Mouse (Mus musculus) liver, adult 2 months (tissue): ENCODE measurements around the gene Slc6a17. TPM values are rescaled to one million over a fixed set of nuclear protein-coding genes. Genes with fewer than 3 reads are reported as not detected.

Experiments
- DNase-seq: peaks from one replicate; pipeline ENCODE4 v3.0.0-alpha.2; 2011; ENCODE audit warnings: low read depth, low spot score; ENCODE audit errors: extremely low read depth
- H3K27ac ChIP-seq: fragments of 200-500 bp; replicated peaks from 2 replicates; pipeline ENCODE4 v1.5.1; 2012; ENCODE audit warnings: low read depth, mild to moderate bottlenecking, control low read depth, inconsistent platforms, low read length; ENCODE audit not compliant: insufficient read depth
- H3K27me3 ChIP-seq: fragments of 200-500 bp; 2 replicates; pipeline ENCODE4 v1.6.1; 2012; ENCODE audit warnings: mild to moderate bottlenecking, moderate library complexity, low read length, inconsistent platforms; ENCODE audit not compliant: control insufficient read depth, insufficient read depth
- H3K36me3 ChIP-seq: fragments of 200-500 bp; 2 replicates; pipeline ENCODE4 v1.6.1; 2012; ENCODE audit warnings: low read length, inconsistent platforms; ENCODE audit not compliant: control insufficient read depth, insufficient read depth
- H3K4me1 ChIP-seq: fragments of 200-500 bp; 2 replicates; pipeline ENCODE4 v1.6.1; 2011; ENCODE audit warnings: low read length; ENCODE audit not compliant: control insufficient read depth, insufficient read depth
- H3K4me3 ChIP-seq: fragments of 200-500 bp; 2 replicates; pipeline ENCODE4 v1.5.1; 2011; ENCODE audit warnings: low read depth, mild to moderate bottlenecking, control low read depth, low read length, moderate library complexity; ENCODE audit not compliant: insufficient read depth
- H3K79me2 ChIP-seq: fragments of 200-500 bp; 2 replicates; pipeline ENCODE4 v1.6.1; 2012; ENCODE audit warnings: inconsistent platforms, mild to moderate bottlenecking, low read length, moderate library complexity; ENCODE audit not compliant: control insufficient read depth, insufficient read depth
- H3K9ac ChIP-seq: fragments of 200-500 bp; 2 replicates; pipeline ENCODE4 v1.6.1; 2012; ENCODE audit warnings: low read depth, mild to moderate bottlenecking, control low read depth, inconsistent platforms, low read length
- CTCF ChIP-seq: fragments of 200-500 bp; IDR thresholded peaks from 2 replicates; pipeline ENCODE4 v1.5.1; 2011; ENCODE audit warnings: low read depth, low read length, control low read depth
- POLR2A ChIP-seq: fragments of 200-500 bp; IDR thresholded peaks from 2 replicates; pipeline ENCODE4 v1.6.1; 2011; ENCODE audit warnings: low read length, control low read depth; ENCODE audit not compliant: insufficient read depth; ENCODE audit errors: extremely low read depth
- WGBS: fragments of 180-500 bp; shearing (Covaris S2); methylation state at CpG from one replicate; pipeline ENCODE4 v1.1.7; 2018; 5-methylcytosine and 5-hydroxymethylcytosine counted together
- polyA plus RNA-seq: library from polyadenylated mRNA; depleted of rRNA; stranded (reverse); fragments of >200 nt; gene quantifications from 2 replicates; pipeline ENCODE4 v1.2.3, GENCODE M21; 2012
- total RNA-seq: library from RNA; depleted of rRNA; stranded (reverse); fragments of >200 nt; gene quantifications from 2 replicates; pipeline ENCODE4 v1.2.3, GENCODE M21; 2014

The Slc6a17 gene
- total and polyA plus RNA-seq, 2 experiments: 0.02 TPM; not detected in 1

GRCm38 (mm10) chr3:107505464-107506367 lies 12.1 kb downstream of the Slc6a17 start:
- H3K4me3 ChIP-seq: no peak overlapping the region
- no peaks in the 10 kb centered on the region for H3K27me3 ChIP-seq
- H3K9ac ChIP-seq: no peak overlapping the region
- H3K79me2 ChIP-seq: no peaks in the 10 kb centered on the region
- DNase-seq: no peak
- 76% methylated on average over 4 of the region's 4 CpGs for WGBS
- TF ChIP-seq POLR2A (no peak), CTCF (no peak)
- H3K4me1 ChIP-seq: no peaks in the 10 kb centered on the region
- H3K36me3 ChIP-seq: no peaks in the 10 kb centered on the region
- no peak overlapping the region for H3K27ac ChIP-seq

- WGBS: 46% methylated on average over 1 of the region's 1 CpGs
- TF ChIP-seq POLR2A: no peak
- TF ChIP-seq CTCF: no peak
These were observed 13.3 kb downstream of the Slc6a17 start for GRCm38 (mm10) chr3:107504542-107504941.

GRCm38 (mm10) chr3:107503716-107504115 lies 14.1 kb downstream of the Slc6a17 start:
- no peak for TF ChIP-seq CTCF
- no peak for TF ChIP-seq POLR2A
- no peak overlapping the region for H3K27ac ChIP-seq
- no peak for DNase-seq
- WGBS: 66% methylated on average over 2 of the region's 2 CpGs
- no peaks in the 10 kb centered on the region for H3K36me3 ChIP-seq
- H3K4me1 ChIP-seq: no peaks in the 10 kb centered on the region
- no peak overlapping the region for H3K4me3 ChIP-seq
- H3K27me3 ChIP-seq: no peaks in the 10 kb centered on the region
- no peak overlapping the region for H3K9ac ChIP-seq
- no peaks in the 10 kb centered on the region for H3K79me2 ChIP-seq

More at GRCm38 (mm10) chr3:107504542-107504941, 13.3 kb downstream of the Slc6a17 start:
- Histone ChIP-seq H3K9ac (no peak overlapping the region), H3K4me1 (no peaks in the 10 kb centered on the region), H3K36me3 (no peaks in the 10 kb centered on the region), H3K79me2 (no peaks in the 10 kb centered on the region), H3K27ac (no peak overlapping the region), H3K27me3 (no peaks in the 10 kb centered on the region), H3K4me3 (no peak overlapping the region)
- no peak for DNase-seq

- H3K9ac ChIP-seq: no peak overlapping the region
- H3K79me2 ChIP-seq: no peaks in the 10 kb centered on the region
- WGBS: 62% methylated on average over 7 of the region's 7 CpGs
- no peaks in the 10 kb centered on the region for H3K36me3 ChIP-seq
- no peak overlapping the region for H3K27ac ChIP-seq
- no peak for TF ChIP-seq POLR2A
- TF ChIP-seq CTCF: no peak
- no peaks in the 10 kb centered on the region for H3K4me1 ChIP-seq
- H3K27me3 ChIP-seq: no peaks in the 10 kb centered on the region
- DNase-seq: peak; percentile 9
- no peak overlapping the region for H3K4me3 ChIP-seq
These were observed 16.1 kb downstream of the Slc6a17 start for GRCm38 (mm10) chr3:107501702-107502151.

- 94% methylated on average over 11 of the region's 11 CpGs for WGBS
- Histone ChIP-seq H3K27ac (no peak overlapping the region), H3K4me1 (no peaks in the 10 kb centered on the region), H3K9ac (no peak overlapping the region), H3K79me2 (no peaks in the 10 kb centered on the region), H3K4me3 (no peak overlapping the region), H3K27me3 (no peaks in the 10 kb centered on the region), H3K36me3 (no peaks in the 10 kb centered on the region)
- DNase-seq: no peak
- TF ChIP-seq CTCF (no peak), POLR2A (no peak)
These were observed 17.5 kb downstream of the Slc6a17 start for GRCm38 (mm10) chr3:107500301-107500700.
